ENCODE assay signal across 24 mouse cellular contexts in genomic region chr13:49073295-49073694, GRCm38 (mm10).
DNase-seq lines count a peak whose midpoint lies in the region; ATAC-seq and TF ChIP-seq lines count a peak whose summit lies in the region.
"Had no signal": no experiment of that assay in that cellular context is flagged by ENCODE, and none has a peak within 500 bp of the region (broad histone marks: within the 10 kb centered on the region; RNA-seq: fewer than 3 reads in every experiment).

No protein-coding gene starts in this region.

- no peaks in the 10 kb centered on the region for H3K9me3 ChIP-seq in intestine, postnatal 0 days (ENCODE audit: control insufficient read depth)
- H3K9me3 ChIP-seq in intestine, embryonic 15.5 days, result no peaks in the 10 kb centered on the region
- no peaks in the 10 kb centered on the region for H3K9me3 ChIP-seq in liver, embryonic 14.5 days (ENCODE audit: control insufficient read depth, low read length)
- no peaks in the 10 kb centered on the region for H3K9me3 ChIP-seq in liver, postnatal 0 days (ENCODE audit: low read length)
- H3K9me3 ChIP-seq in CH12.LX (replicated peaks; ENCODE audit: low read length), result no peaks in the 10 kb centered on the region
- H3K9me3 ChIP-seq in stomach, postnatal 0 days (ENCODE audit: control insufficient read depth, low read length), result no peaks in the 10 kb centered on the region
- H3K9me3 ChIP-seq: embryonic facial prominence, embryonic 15.5 days; forebrain, embryonic 10.5 days; heart, embryonic 15.5 days; hindbrain, embryonic 15.5 days had no signal

- peak; percentile 28; the same call in 1 of the 2 replicates for TF ChIP-seq CTCF in intestine, postnatal 0 days (IDR thresholded peaks at IDR 0.05; ENCODE audit: low read depth)
- peak; percentile 17; the same call in 1 of the 2 replicates for TF ChIP-seq CTCF in liver, embryonic 14.5 days (IDR thresholded peaks at IDR 0.05; ENCODE audit: low read depth)
- TF ChIP-seq CTCF in liver, postnatal 0 days (IDR thresholded peaks at IDR 0.05; ENCODE audit: low read depth), result no peak
- TF ChIP-seq CTCF in CH12.LX (conservative IDR thresholded peaks at IDR 0.05 in 1 of 2, IDR thresholded peaks at IDR 0.05 in 1 of 2; ENCODE audit: low read depth in 2 of 2, low read length in 2 of 2), result peak in 1 of 2 experiments; percentile 55; a peak in 2 of 4 replicates
- peak; percentile 45 for TF ChIP-seq CTCF in stomach, postnatal 0 days (IDR thresholded peaks at IDR 0.05; ENCODE audit: low read depth)

- no peaks in the 10 kb centered on the region for H3K4me1 ChIP-seq in intestine, postnatal 0 days (replicated peaks; ENCODE audit: control insufficient read depth, insufficient read depth, low read length)
- H3K4me1 ChIP-seq in intestine, embryonic 15.5 days (replicated peaks), result no peaks in the 10 kb centered on the region; the same call in 1 of the 2 replicates
- H3K4me1 ChIP-seq in liver, embryonic 14.5 days (replicated peaks; ENCODE audit: control insufficient read depth in 2 of 2, insufficient read depth in 2 of 2, low read length in 1 of 2), result no peaks in the 10 kb centered on the region
- no peaks in the 10 kb centered on the region for H3K4me1 ChIP-seq in liver, postnatal 0 days (ENCODE audit: insufficient read depth)
- H3K4me1 ChIP-seq in CH12.LX (ENCODE audit: control insufficient read depth in 1 of 2, insufficient read depth in 2 of 2), result peaks cover 10 to 32% of the 10 kb centered on the region in 2 experiments
- no peaks in the 10 kb centered on the region for H3K4me1 ChIP-seq in stomach, postnatal 0 days (replicated peaks; ENCODE audit: control insufficient read depth, insufficient read depth)
- H3K4me1 ChIP-seq: heart, embryonic 15.5 days; hindbrain, embryonic 15.5 days had no signal

- no peak overlapping the region for H3K27ac ChIP-seq in intestine, postnatal 0 days (ENCODE audit: low read depth, low read length)
- H3K27ac ChIP-seq in intestine, embryonic 15.5 days, result no peak overlapping the region
- H3K27ac ChIP-seq in liver, embryonic 14.5 days, result no peak overlapping the region
- H3K27ac ChIP-seq in liver, postnatal 0 days (ENCODE audit: low read depth), result no peak overlapping the region
- H3K27ac ChIP-seq in CH12.LX (ENCODE audit: insufficient read depth, low read depth), result no peak overlapping the region
- no peak overlapping the region for H3K27ac ChIP-seq in stomach, postnatal 0 days (replicated peaks)
- H3K27ac ChIP-seq: embryonic facial prominence, embryonic 15.5 days; heart, embryonic 15.5 days; hindbrain, embryonic 15.5 days had no signal

- dilution Hi-C loops in CH12.LX (cut with MboI; ENCODE audit: extremely low pct_ligation_motif_present, extremely low pct_unique_long_range_greater_than_20kb, low sequenced_read_pairs), result no loop called here

- H3K9ac ChIP-seq in intestine, postnatal 0 days (ENCODE audit: low read depth, low read length), result no peak overlapping the region
- H3K9ac ChIP-seq in intestine, embryonic 15.5 days, result no peak overlapping the region
- H3K9ac ChIP-seq in liver, embryonic 14.5 days (replicated peaks), result no peak overlapping the region
- H3K9ac ChIP-seq in liver, postnatal 0 days (replicated peaks), result no peak overlapping the region
- no peak overlapping the region for H3K9ac ChIP-seq in CH12.LX (ENCODE audit: insufficient read depth, low read depth)
- H3K9ac ChIP-seq in stomach, postnatal 0 days (ENCODE audit: low read length), result no peak overlapping the region
- H3K9ac ChIP-seq: embryonic facial prominence, embryonic 15.5 days; heart, embryonic 15.5 days; hindbrain, embryonic 15.5 days had no signal

- no peak for DNase-seq in liver, embryonic 14.5 days (ENCODE audit: low read depth in 3 of 3, low spot score in 3 of 3)
- DNase-seq in liver, postnatal 0 days, result no peak
- DNase-seq in CH12.LX (ENCODE audit: extremely low read depth), result no peak
- no peak for DNase-seq in stomach, postnatal 0 days (ENCODE audit: low spot score)
- DNase-seq in right cerebral cortex, postnatal 25 days, result no peak
- DNase-seq: adrenal gland, postnatal 14 days; B cell, adult 2 months; cerebellum, adult 2 months; cerebellum, postnatal 10 days; embryo, embryonic 11 days; gastrocnemius, postnatal 36 days; heart, adult 18-20 months; heart, postnatal 14 days had no signal

- no peak overlapping the region for H3K4me2 ChIP-seq in intestine, postnatal 0 days (replicated peaks; ENCODE audit: low read depth)
- no peak overlapping the region for H3K4me2 ChIP-seq in intestine, embryonic 15.5 days (replicated peaks)
- no peak overlapping the region for H3K4me2 ChIP-seq in liver, embryonic 14.5 days (ENCODE audit: low read depth)
- no peak overlapping the region for H3K4me2 ChIP-seq in liver, postnatal 0 days (ENCODE audit: low read depth, low read length)
- no peak overlapping the region for H3K4me2 ChIP-seq in CH12.LX (ENCODE audit: insufficient read depth, low read depth, poor library complexity, severe bottlenecking)
- H3K4me2 ChIP-seq in stomach, postnatal 0 days (replicated peaks; ENCODE audit: low read depth), result no peak overlapping the region
- H3K4me2 ChIP-seq: embryonic facial prominence, embryonic 15.5 days; heart, embryonic 11.5 days; heart, embryonic 15.5 days; hindbrain, embryonic 15.5 days had no signal

- no peak for TF ChIP-seq EP300 in liver, embryonic 14.5 days (IDR thresholded peaks at IDR 0.05; ENCODE audit: low read depth)
- no peak for TF ChIP-seq EP300 in liver, postnatal 0 days (IDR thresholded peaks at IDR 0.05; ENCODE audit: low read depth)
- no peak for TF ChIP-seq EP300 in CH12.LX (IDR thresholded peaks at IDR 0.05; ENCODE audit: low read length)
- no peak for TF ChIP-seq EP300 in stomach, postnatal 0 days (optimal IDR thresholded peaks at IDR 0.05)

- H3K79me2 ChIP-seq in CH12.LX (replicated peaks; ENCODE audit: control insufficient read depth, extremely low read depth, insufficient read depth, poor library complexity, severe bottlenecking), result no peaks in the 10 kb centered on the region

- TF ChIP-seq RAD21 in CH12.LX (IDR thresholded peaks at IDR 0.05; ENCODE audit: low read depth, low read length), result peak; percentile 29

- H3K27me3 ChIP-seq in intestine, postnatal 0 days (replicated peaks; ENCODE audit: control insufficient read depth, insufficient read depth, low read length), result no peaks in the 10 kb centered on the region
- no peaks in the 10 kb centered on the region for H3K27me3 ChIP-seq in intestine, embryonic 15.5 days (replicated peaks)
- no peaks in the 10 kb centered on the region for H3K27me3 ChIP-seq in liver, embryonic 14.5 days (ENCODE audit: control insufficient read depth, insufficient read depth, low read length)
- H3K27me3 ChIP-seq in liver, postnatal 0 days (ENCODE audit: insufficient read depth, low read length), result no peaks in the 10 kb centered on the region
- peaks cover 6% of the 10 kb centered on the region for H3K27me3 ChIP-seq in CH12.LX (replicated peaks)
- no peaks in the 10 kb centered on the region for H3K27me3 ChIP-seq in stomach, postnatal 0 days (ENCODE audit: control insufficient read depth, insufficient read depth, low read length)
- H3K27me3 ChIP-seq: embryonic facial prominence, embryonic 15.5 days; heart, embryonic 15.5 days; hindbrain, embryonic 15.5 days had no signal

- WGBS in intestine, postnatal 0 days, result 68% methylated on average over 6 of the region's 6 CpGs
- 73% methylated on average over 6 of the region's 6 CpGs for WGBS in intestine, embryonic 15.5 days
- 55% methylated on average over 6 of the region's 6 CpGs for WGBS in liver, embryonic 14.5 days (ENCODE audit: insufficient replicate concordance)
- WGBS in liver, postnatal 0 days (ENCODE audit: insufficient replicate concordance), result 63% methylated on average over 6 of the region's 6 CpGs
- 63% methylated on average over 6 of the region's 6 CpGs for WGBS in stomach, postnatal 0 days

- ATAC-seq in intestine, postnatal 0 days, result no peak
- no peak for ATAC-seq in intestine, embryonic 15.5 days
- ATAC-seq in liver, embryonic 14.5 days (ENCODE audit: insufficient read depth), result no peak
- no peak for ATAC-seq in liver, postnatal 0 days
- no peak for ATAC-seq in stomach, postnatal 0 days (ENCODE audit: low FRiP score, low TSS enrichment)
- ATAC-seq: CD4-positive, CD25-positive, alpha-beta regulatory T cell, adult 4 months; forebrain, embryonic 14.5 days; inflammation-experienced regulatory T-cells, adult 6 months had no signal

- no peak for TF ChIP-seq POLR2A in CH12.LX (IDR thresholded peaks at IDR 0.05; ENCODE audit: low read depth, low read length)

- no peak overlapping the region for H3K4me3 ChIP-seq in intestine, postnatal 0 days (ENCODE audit: low read depth, low read length)
- H3K4me3 ChIP-seq in intestine, embryonic 15.5 days (replicated peaks), result no peak overlapping the region
- H3K4me3 ChIP-seq in liver, embryonic 14.5 days (ENCODE audit: insufficient read depth in 1 of 2, low read depth in 2 of 2, low read length in 2 of 2), result no peak overlapping the region
- no peak overlapping the region for H3K4me3 ChIP-seq in liver, postnatal 0 days (ENCODE audit: low read depth, low read length)
- no peak overlapping the region for H3K4me3 ChIP-seq in CH12.LX (replicated peaks in 1 of 3; ENCODE audit: low read depth in 2 of 3, low read length in 2 of 3, poor library complexity in 1 of 3)
- no peak overlapping the region for H3K4me3 ChIP-seq in stomach, postnatal 0 days (ENCODE audit: low read depth, low read length)
- H3K4me3 ChIP-seq: embryonic facial prominence, embryonic 15.5 days; erythroblast, embryonic 14.5 days; forebrain, embryonic 10.5 days; heart, embryonic 15.5 days; hindbrain, embryonic 15.5 days had no signal

- peaks cover 35% of the 10 kb centered on the region for H3K36me3 ChIP-seq in intestine, postnatal 0 days (ENCODE audit: control insufficient read depth, insufficient read depth)
- no peaks in the 10 kb centered on the region for H3K36me3 ChIP-seq in intestine, embryonic 15.5 days
- H3K36me3 ChIP-seq in liver, embryonic 14.5 days (replicated peaks; ENCODE audit: control insufficient read depth, insufficient read depth, low read depth), result no peaks in the 10 kb centered on the region
- no peaks in the 10 kb centered on the region for H3K36me3 ChIP-seq in liver, postnatal 0 days (replicated peaks; ENCODE audit: insufficient read depth, low read length)
- H3K36me3 ChIP-seq in CH12.LX (replicated peaks in 1 of 2; ENCODE audit: control insufficient read depth in 1 of 2, insufficient read depth in 1 of 2, low read length in 1 of 2), result no peaks in the 10 kb centered on the region
- peaks cover 2% of the 10 kb centered on the region; the same call in 1 of the 2 replicates for H3K36me3 ChIP-seq in stomach, postnatal 0 days (ENCODE audit: control insufficient read depth, insufficient read depth, low read length)
- H3K36me3 ChIP-seq: embryonic facial prominence, embryonic 15.5 days; heart, embryonic 15.5 days had no signal

- in situ Hi-C loops in CH12.LX (cut with MboI; ENCODE audit: low pct_ligation_motif_present, low pct_unique_long_range_greater_than_20kb, low sequenced_read_pairs), result no loop called here

TF ChIP-seq in CH12.LX, 34 proteins besides CTCF, POLR2A, EP300 and RAD21:
- peak; percentile 26 for TF ChIP-seq SMC3 (IDR thresholded peaks at IDR 0.05; ENCODE audit: low read depth, low read length)
- no peak for TF ChIP-seq JUN (IDR thresholded peaks at IDR 0.05; ENCODE audit: insufficient read depth, low read depth, low read length)
